Mouse (Mus musculus) lung, postnatal 36 days (tissue): ENCODE data around the gene Perp.

Source experiments
- DNase-seq: peaks from one replicate; pipeline ENCODE4 v3.0.0; 2022; ENCODE audit warnings: mixed read lengths

The Perp gene

DNA sequence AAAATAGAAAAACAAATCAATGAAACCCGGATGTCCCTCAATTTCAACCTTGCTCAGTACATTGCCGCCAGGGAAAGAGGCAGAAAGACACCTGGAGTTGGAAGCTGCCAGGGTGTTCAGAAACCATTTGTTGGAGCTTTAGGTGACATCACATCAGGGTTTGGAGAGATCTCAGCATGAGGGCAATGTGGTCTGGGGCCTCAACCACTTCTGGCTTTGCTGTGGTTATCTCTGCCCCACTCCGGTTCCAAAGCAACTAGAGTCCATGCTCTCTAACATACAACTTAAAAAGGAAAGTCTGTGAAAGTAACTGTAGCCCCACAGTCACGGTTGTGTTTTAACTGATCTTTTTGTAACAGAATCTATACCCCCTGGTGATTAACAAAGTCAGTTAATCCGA, 19.9 kb downstream of the Perp start:
- DNase-seq: no peak

DNA sequence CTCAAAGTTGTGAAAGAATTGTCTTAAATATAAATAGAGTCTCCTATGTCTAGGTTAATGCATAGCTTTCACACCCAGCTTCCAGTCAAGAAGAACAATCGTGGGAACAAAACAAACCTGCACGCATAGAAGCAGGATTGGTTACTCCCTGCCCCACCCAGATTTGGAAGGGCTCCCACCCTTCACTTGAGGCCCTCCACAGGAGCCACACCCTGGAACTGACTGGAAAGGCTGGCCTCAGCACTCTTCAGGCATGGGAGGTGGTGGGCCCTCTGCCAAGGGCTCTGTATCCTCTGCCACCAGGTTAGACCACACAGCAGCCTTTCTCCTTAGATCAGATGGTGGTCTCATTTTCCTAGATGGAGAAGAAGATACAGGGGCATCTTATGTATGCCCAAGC, 26.2 kb downstream of the Perp start:
- no peak for DNase-seq

DNA sequence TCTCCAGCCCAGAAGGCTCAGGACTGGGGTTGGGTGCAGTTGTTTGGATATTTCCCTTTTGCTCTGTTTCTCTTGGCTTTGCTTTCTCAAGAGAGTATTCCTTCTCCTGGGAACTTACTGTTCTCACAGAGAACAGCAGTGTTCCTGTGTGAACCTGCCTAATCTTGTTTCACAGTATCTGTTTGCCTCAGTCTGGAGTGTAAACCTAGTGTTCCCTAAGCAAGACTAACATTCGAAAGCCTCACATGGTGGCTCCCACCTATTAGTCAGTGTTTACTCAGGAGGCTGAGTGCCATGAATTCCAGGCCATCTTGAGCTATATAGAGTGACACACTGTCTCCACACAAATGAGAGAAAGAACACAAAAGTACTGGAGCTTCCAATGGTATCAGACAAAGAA, 31.4 kb downstream of the Perp start:
- DNase-seq: peak; percentile 37

DNA sequence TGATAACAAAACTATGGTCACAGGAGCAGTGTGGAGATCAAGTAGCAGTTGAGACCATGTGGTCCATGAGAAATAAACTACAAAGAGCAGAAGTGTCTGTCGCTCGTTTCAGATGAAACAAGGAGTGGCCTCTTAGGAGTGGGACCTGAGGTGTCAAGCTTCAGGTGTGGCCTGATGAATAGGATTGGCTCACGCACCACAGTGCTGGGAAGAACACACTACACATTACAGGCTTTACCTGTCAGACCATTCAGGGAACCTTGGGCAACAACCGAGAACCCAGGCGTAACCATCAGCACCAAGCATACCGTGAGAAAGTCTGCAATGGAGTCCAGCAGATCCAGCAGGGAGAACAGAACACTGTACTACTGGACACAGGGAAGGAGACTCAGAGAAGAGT, 33.3 kb downstream of the Perp start:
- DNase-seq: no peak

DNA sequence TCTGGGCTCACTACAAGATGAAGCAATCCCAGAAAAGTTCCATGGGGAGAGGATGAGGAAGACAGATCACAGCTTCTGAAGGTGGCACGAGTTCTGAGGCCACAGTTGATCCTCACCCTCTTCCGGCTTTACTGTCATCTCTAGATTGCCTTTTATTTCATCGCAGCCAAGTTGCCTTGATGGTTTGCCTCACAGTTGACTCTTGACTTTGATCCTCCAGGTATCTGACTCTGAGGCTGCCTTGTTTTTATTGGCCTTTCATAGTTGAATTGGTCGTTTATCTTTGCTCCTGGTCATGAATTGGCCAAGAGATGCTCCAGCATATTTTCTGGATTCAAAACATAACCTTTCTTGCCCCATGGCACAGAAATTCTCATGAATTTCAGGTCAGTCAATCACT, 34.3 kb downstream of the Perp start:
- no peak for DNase-seq

DNA sequence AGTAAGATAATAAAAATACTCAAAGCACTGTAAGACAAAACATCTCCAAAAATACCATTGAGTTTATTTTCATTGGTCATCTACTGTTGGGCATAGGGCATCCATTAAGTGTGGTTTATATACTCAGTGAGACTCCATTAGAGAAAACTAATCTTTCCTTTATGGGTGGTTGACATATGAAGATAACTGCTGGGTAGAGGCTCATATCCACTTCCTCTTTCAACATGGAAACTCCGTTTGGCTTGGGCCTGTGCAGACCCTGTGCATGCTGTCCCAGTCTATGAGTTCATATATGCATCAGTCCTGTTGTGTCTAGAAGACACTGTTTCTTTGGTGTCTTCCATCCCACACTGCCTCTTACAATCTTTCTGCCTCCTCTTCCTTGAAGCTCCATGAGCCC, 34.9 kb downstream of the Perp start:
- no peak for DNase-seq

DNA sequence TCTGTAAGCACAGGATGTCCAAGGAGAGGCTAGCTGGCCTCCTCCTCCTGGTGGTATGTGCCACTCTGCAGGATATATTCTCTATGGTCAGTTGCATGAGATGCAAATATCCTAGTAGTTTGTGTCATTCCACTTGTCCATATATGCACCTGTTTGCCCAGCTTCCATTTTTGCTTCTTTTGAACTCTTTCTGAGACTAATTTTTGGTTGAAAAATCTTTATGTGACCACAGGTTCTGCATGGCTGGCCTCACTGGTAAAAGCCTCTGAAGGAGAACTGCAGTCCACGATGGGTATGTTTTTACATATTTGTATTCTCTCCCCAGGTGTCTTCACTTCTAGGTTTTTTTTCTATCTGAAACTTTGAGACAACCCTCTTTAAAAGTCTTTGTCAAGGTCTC, 37.4 kb downstream of the Perp start:
- DNase-seq: no peak

DNA sequence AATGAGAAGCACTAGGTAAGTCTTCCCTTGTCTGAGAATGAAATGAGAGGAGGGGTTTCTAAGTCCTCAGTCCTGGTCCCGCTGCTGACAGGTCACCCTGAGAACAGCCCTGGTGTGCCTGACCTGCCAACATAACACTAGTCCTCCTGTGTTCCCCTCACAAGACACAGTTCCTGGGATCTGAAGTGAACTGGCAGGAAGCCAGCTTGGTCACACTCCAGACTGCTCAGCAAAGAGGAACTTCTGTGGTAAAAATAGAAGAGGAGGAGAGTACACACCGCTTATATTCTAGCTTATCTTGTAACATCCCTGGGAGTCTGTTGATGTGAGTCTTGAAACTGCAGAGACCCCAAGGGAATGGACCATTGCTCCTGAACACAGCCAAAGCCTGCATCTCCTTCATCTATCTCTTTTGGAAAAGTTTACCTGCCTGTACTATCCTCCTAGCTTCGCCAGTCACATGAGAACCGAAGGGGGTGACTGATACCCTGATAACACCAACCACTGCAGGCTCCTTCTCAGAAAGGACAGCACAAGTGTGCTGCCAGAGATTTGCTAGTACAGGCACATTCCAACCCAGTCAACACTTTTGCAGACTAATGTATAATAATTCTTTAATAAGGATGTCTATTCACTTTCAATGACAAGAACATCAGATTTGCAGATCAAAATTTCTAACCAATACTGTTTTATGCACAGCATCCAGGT, 42.3 kb downstream of the Perp start:
- DNase-seq: peak; percentile 77

DNA sequence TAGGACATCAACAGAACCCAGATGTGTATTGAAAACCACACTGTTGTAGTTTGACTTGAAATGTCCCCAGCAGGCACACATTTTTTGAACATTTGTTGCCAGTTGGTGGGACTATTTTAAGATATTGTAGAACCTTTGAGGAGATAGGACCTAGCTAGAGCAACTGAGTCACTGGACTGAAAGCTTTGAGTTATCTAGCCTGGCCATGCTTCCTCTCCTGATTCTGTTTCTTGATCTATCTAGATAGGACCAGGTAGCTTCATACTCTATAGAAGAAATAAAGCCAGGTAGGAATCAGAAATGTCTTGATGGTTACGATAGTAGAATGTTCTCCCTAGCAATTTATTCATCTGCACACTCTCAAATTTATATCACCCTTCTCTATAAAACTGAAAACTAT, 43.9 kb downstream of the Perp start:
- no peak for DNase-seq

DNA sequence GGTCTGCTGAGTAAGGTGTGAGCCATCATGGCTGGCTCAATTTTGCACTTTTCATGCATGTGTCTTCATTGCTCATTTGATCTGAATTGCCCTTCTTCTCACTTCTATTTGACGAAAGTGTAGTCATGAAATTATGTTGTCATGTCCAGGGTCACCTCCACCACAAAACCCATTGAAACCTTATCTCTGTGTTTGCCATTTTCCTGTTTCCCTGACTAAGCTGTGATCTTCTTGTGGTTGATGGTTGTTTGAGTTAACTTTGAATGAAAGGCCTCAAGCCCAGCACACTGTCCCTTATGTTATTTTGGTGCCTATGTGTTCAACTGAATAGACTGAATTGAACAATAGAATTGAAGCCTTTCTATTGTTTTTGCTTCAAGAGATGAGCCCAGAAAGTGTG, 44.4 kb downstream of the Perp start:
- no peak for DNase-seq

DNA sequence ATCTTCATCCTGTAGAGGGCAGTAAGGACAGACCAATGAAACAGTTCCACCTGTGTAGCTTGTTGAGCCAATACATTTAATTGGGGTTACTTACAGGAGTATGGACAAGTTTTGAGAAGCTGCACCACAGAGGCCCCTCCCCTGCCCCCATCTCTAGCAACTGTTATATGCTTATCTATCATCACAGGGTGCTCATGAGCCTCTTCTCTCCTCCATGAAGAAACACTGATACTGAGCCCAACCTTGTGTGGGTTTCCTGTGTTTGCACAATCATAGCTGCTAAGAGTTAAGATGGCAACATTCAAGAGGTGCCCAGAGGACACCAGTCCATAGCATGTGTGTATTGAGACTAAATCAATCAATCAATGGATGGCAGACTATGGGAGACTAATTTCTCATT, 46.3 kb downstream of the Perp start:
- DNase-seq: no peak

DNA sequence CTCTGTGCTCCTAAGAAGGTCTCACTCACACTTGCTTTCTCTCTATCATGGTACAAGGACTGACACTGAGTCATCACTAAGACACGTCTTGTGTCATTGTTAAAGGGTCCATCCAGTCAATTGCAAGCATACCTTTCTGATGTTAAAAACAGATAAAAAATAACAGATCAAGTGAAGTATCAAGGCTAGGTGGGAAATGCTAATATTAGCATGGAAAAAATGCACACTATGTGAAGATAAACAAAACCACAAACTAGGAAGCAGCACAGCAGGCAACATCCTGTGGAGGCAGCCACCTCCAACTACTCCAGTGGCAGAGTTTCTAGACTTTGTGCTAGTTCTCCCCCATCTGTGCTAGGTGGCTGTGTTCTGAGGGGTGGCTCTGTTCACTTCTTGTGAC, 47.3 kb downstream of the Perp start:
- no peak for DNase-seq

DNA sequence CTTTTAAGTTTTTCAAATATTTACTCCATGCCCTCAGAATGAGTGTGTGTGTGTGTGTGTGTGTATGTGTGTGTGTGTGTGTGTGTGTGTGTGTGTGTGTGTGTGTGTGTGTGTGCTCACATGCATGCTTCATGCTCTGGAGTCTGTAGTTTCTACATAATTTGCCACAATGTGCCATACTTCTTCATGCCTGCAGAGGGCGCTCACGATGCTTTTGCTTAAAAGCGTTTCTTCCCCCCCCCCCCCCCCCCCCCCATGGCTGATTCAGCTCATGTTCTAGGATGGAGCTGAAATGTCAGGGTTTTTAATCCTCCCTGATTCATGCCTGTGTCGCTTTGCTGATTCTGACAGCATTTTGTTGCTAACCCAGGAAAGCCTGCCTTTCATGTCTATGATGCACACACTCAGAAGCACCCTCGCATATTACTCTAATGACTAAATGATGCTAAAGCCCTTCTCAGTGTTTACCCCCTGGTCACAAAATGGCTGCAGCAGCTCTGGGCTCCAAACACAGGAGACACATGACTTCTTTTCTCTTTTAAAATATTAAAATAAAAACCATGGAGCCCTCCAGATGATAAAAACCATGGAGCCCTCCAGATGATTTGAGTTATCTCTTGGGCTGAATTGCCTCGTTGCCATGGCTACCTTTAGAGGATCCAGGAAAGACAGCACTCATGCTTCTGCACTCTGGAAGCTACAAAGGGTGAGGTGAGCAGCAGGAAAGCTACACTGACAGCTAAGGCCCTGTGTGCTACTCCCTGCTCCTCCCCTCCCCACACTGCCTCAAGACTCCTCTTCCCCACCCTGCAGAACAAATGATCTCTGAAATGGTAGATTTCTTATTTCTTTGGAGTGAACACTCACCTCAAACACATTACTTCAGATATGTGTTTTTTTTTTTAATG, 49.7 kb downstream of the Perp start:
- no peak for DNase-seq

DNA sequence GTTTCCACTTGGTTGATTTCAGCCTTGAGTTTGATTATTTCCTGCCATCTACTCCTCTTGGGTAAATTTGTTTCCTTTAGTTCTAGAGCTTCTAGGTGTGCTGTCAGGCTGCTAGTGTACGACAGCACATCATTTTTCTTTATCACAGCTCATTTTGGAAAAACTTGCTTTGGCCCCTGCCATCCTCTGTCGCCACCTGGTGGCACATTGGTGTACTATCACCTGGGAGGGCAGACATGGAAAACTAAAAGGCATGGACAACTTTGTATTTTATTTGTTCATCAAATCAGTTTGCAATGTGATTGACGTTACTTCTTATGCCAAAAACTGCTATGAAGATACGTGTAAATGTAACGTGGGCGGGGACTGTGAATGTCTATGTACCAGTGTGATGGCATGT, 59.3 kb downstream of the Perp start:
- DNase-seq: peak; percentile 43
